Mouse (Mus musculus): Measurements from ENCODE around the gene Etnk2.

- TF ChIP-seq POLR2A (IDR thresholded peaks at IDR 0.05; ENCODE audit: insufficient read depth, low read length) (no peak), EP300 (IDR thresholded peaks at IDR 0.05; ENCODE audit: insufficient read depth, low read depth, low read length) (no peak), CTCF (IDR thresholded peaks at IDR 0.05; ENCODE audit: low read depth, low read length) (no peak)
Measured at GRCm38 (mm10) chr1:133346531-133346930, 16.8 kb upstream of the Etnk2 start.
